Mouse (Mus musculus) ES-E14 (cell line): ENCODE measurements around the gene 4930518I15Rik.

ENCODE experiments used
- HCFC1 ChIP-seq: IDR thresholded peaks from 2 replicates; pipeline ENCODE4 v1.6.1; 2012; ENCODE audit warnings: low read length, inconsistent platforms, borderline replicate concordance; ENCODE audit not compliant: insufficient read depth
- MAFK ChIP-seq: IDR thresholded peaks from 2 replicates; pipeline ENCODE4 v1.6.1; 2014; ENCODE audit warnings: mild to moderate bottlenecking, low read depth, low read length, inconsistent platforms; ENCODE audit not compliant: insufficient read depth
- ZNF384 ChIP-seq: IDR thresholded peaks from 2 replicates; pipeline ENCODE4 v1.6.1; 2012; ENCODE audit warnings: low read depth, low read length, inconsistent platforms

DNA sequence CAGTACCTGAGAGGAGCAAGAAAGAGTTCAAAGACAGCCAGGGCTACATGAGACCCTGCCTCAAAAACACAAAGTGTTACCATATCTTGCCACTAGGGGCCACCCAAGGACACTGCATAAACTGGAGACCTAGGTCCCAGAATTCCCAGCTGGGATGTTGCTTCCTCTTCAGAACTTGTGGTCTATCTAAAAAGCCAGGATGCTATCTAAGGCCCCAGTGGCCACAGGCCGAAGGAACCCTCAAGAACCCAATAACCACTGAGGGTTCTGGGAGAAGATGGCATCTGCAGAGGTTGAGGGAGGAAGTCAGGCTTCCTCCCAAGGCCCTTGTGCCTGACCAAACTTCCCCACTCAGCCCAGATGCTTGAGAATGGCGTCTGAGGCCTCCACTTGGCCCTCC lies 48.2 kb downstream of the 4930518I15Rik start:
- TF ChIP-seq HCFC1 (no peak), ZNF384 (no peak), MAFK (no peak)
